Mouse (Mus musculus) neutrophil, adult 5-6 weeks (primary cell): ENCODE measurements around the gene 9130008F23Rik. TPM values are rescaled to one million over a fixed set of nuclear protein-coding genes. Genes with fewer than 3 reads are reported as not detected.

ENCODE experiments used
- ATAC-seq: fragments of 151-379, 151-347 bp; 2 replicates; pipeline ENCODE4 v1.8.0; 2017; ENCODE audit warnings: mild to moderate bottlenecking, moderate TSS enrichment; ENCODE audit not compliant: insufficient number of reproducible peaks, poor library complexity, low FRiP score, severe bottlenecking; ENCODE audit errors: extremely low read depth
- total RNA-seq: library from RNA; stranded (forward); fragments of 200-1000 nt; gene quantifications from 2 replicates; pipeline ENCODE4 v1.2.3, GENCODE M21; 2017

Gene 9130008F23Rik
- total RNA-seq: 1.8 TPM in 1 of 2 replicates, not detected in the other

GRCm38 (mm10) chr17:40879924-40880691 is at the start of gene 9130008F23Rik:
Gene 9130008F23Rik, minus strand, starts transcription at chr17:40880559.
- 0 out of 2 replicates have a peak, but pooled peaks have one; percentile 9 for ATAC-seq

GRCm38 (mm10) chr17:40915499-40915898 is 35.1 kb upstream of the 9130008F23Rik start:
- ATAC-seq: no peak

- no peak for ATAC-seq
Observed at GRCm38 (mm10) chr17:40914250-40914649, 33.9 kb upstream of the 9130008F23Rik start, which contains the start of gene Glyatl3. Gene Glyatl3, minus strand, starts transcription at chr17:40914350.

- ATAC-seq: no peak
Observed at GRCm38 (mm10) chr17:40904721-40905154, 24.4 kb upstream of the 9130008F23Rik start.

GRCm38 (mm10) chr17:40904056-40904597 is 23.8 kb upstream of the 9130008F23Rik start:
- ATAC-seq: no peak

GRCm38 (mm10) chr17:40903345-40903744 is 23.0 kb upstream of the 9130008F23Rik start:
- ATAC-seq: no peak

- no peak for ATAC-seq
Observed at GRCm38 (mm10) chr17:40899783-40900363, 19.5 kb upstream of the 9130008F23Rik start.

- no peak for ATAC-seq
Observed at GRCm38 (mm10) chr17:40896863-40897262, 16.5 kb upstream of the 9130008F23Rik start.

- no peak for ATAC-seq
Observed at GRCm38 (mm10) chr17:40887849-40888536, 7.6 kb upstream of the 9130008F23Rik start.

- ATAC-seq: no peak
Observed at GRCm38 (mm10) chr17:40885155-40885554, 4.8 kb upstream of the 9130008F23Rik start.

GRCm38 (mm10) chr17:40882172-40882571 is 1.8 kb upstream of the 9130008F23Rik start:
- no peak for ATAC-seq

GRCm38 (mm10) chr17:40879528-40879923 is 833 bp downstream of the 9130008F23Rik start:
- ATAC-seq: no peak

GRCm38 (mm10) chr17:40877741-40878140 is 2.6 kb downstream of the 9130008F23Rik start:
- ATAC-seq: no peak

GRCm38 (mm10) chr17:40875568-40875967 is 4.8 kb downstream of the 9130008F23Rik start:
- no peak for ATAC-seq

- no peak for ATAC-seq
Observed at GRCm38 (mm10) chr17:40874701-40875100, 5.7 kb downstream of the 9130008F23Rik start.

GRCm38 (mm10) chr17:40873582-40874011 is 6.8 kb downstream of the 9130008F23Rik start:
- ATAC-seq: no peak

- no peak for ATAC-seq
Observed at GRCm38 (mm10) chr17:40872626-40873025, 7.7 kb downstream of the 9130008F23Rik start.

- ATAC-seq: no peak
Observed at GRCm38 (mm10) chr17:40868952-40869747, 11.2 kb downstream of the 9130008F23Rik start.

GRCm38 (mm10) chr17:40855065-40855464 is 25.3 kb downstream of the 9130008F23Rik start:
- ATAC-seq: no peak
